Mouse (Mus musculus) G1E (cell line): ENCODE measurements at regions not wholly inside any gene's neighbourhood (a gene's known extent, or its start where the extent isn't known, plus 50 kb on each side); places are given as distances from the start of the nearest gene placed in this dataset.

ENCODE experiments used
- ATAC-seq: 2 replicates; pipeline ENCODE4 v1.8.0; 2016; ENCODE audit warnings: mild to moderate bottlenecking; ENCODE audit not compliant: insufficient number of reproducible peaks, poor library complexity, low FRiP score, severe bottlenecking; ENCODE audit errors: extremely low read depth
- DNase-seq: peaks from one replicate; pipeline ENCODE4 v3.0.0; 2012; ENCODE audit warnings: low spot score
- H3K27me3 ChIP-seq: 2 replicates; pipeline ENCODE4 v1.6.1; 2012; ENCODE audit warnings: mild to moderate bottlenecking, low read length, inconsistent platforms; ENCODE audit not compliant: insufficient read depth
- H3K36me3 ChIP-seq: replicated peaks from 2 replicates; pipeline ENCODE3; 2012; ENCODE audit warnings: mild to moderate bottlenecking, inconsistent platforms
- H3K4me1 ChIP-seq: 2 replicates; pipeline ENCODE4 v1.6.1; 2012; ENCODE audit warnings: low read depth, low read length, inconsistent platforms, mixed read lengths; ENCODE audit not compliant: insufficient read depth
- H3K4me3 ChIP-seq: 2 replicates; pipeline ENCODE4 v1.5.1; 2012; ENCODE audit warnings: low read depth, mild to moderate bottlenecking, inconsistent platforms, low read length, moderate library complexity, mixed read lengths
- H3K9me3 ChIP-seq: replicated peaks from 2 replicates; pipeline ENCODE4 v1.6.1; 2012; ENCODE audit warnings: inconsistent platforms
- CTCF ChIP-seq: IDR thresholded peaks from 2 replicates; pipeline ENCODE4 v1.5.1; 2012; ENCODE audit warnings: low read depth, low read length, inconsistent platforms, mixed read lengths
- GATA1 ChIP-seq: IDR thresholded peaks from 2 replicates; pipeline ENCODE4 v1.6.1; 2012; ENCODE audit warnings: borderline replicate concordance, low read length, inconsistent platforms, mixed read lengths
- GATA2 ChIP-seq: IDR thresholded peaks from 2 replicates; pipeline ENCODE4 v1.6.1; 2012; ENCODE audit warnings: low read depth, low read length, inconsistent platforms, borderline replicate concordance
- POLR2AphosphoS5 ChIP-seq: IDR thresholded peaks from 2 replicates; pipeline ENCODE4 v1.6.1; 2012; ENCODE audit warnings: low read depth, low read length, inconsistent platforms; ENCODE audit not compliant: insufficient replicate concordance
- TAL1 ChIP-seq: conservative IDR thresholded peaks from 2 replicates; pipeline ENCODE4 v1.6.1; 2012; ENCODE audit warnings: low read depth, low read length, inconsistent platforms, mixed read lengths

- Histone ChIP-seq H3K27me3 (no peaks in the 10 kb centered on the region), H3K4me1 (no peaks in the 10 kb centered on the region), H3K36me3 (no peaks in the 10 kb centered on the region), H3K4me3 (no peak overlapping the region), H3K9me3 (peaks cover 65% of the 10 kb centered on the region)
- TF ChIP-seq POLR2AphosphoS5, result no peak
- TF ChIP-seq GATA2, result no peak
- TF ChIP-seq TAL1, result no peak
- no peak for TF ChIP-seq CTCF
- TF ChIP-seq GATA1, result no peak
- ATAC-seq (no peak), DNase-seq (no peak)
Observed at GRCm38 (mm10) chr5:128512606-128513005, 79.7 kb upstream of the Tmem132d start.

GRCm38 (mm10) chr5:128504502-128504901, 71.6 kb upstream of the Tmem132d start:
- H3K4me1 ChIP-seq, result no peaks in the 10 kb centered on the region
- TF ChIP-seq GATA1 (no peak), CTCF (peak; percentile 22; the same call in 1 of the 2 replicates)
- ATAC-seq, result no peak
- no peak overlapping the region for H3K4me3 ChIP-seq
- H3K36me3 ChIP-seq, result no peaks in the 10 kb centered on the region
- H3K9me3 ChIP-seq, result peaks cover 70% of the 10 kb centered on the region
- no peaks in the 10 kb centered on the region for H3K27me3 ChIP-seq
- DNase-seq, result no peak

- Histone ChIP-seq H3K36me3 (no peaks in the 10 kb centered on the region), H3K4me3 (no peak overlapping the region), H3K9me3 (peaks cover 73% of the 10 kb centered on the region), H3K27me3 (no peaks in the 10 kb centered on the region), H3K4me1 (no peaks in the 10 kb centered on the region)
- DNase-seq (no peak), ATAC-seq (no peak)
- TF ChIP-seq GATA2, result no peak
- no peak for TF ChIP-seq TAL1
- TF ChIP-seq CTCF, result no peak
- no peak for TF ChIP-seq GATA1
- no peak for TF ChIP-seq POLR2AphosphoS5
Observed at GRCm38 (mm10) chr5:128499488-128499887, 66.6 kb upstream of the Tmem132d start.

- ATAC-seq, result no peak
Observed at GRCm38 (mm10) chr5:128499033-128499432, 66.2 kb upstream of the Tmem132d start.

GRCm38 (mm10) chr5:128492541-128492940, 59.7 kb upstream of the Tmem132d start:
- peaks cover 81% of the 10 kb centered on the region for H3K9me3 ChIP-seq
- ATAC-seq, result no peak
- TF ChIP-seq POLR2AphosphoS5 (no peak), CTCF (no peak), TAL1 (no peak), GATA2 (no peak), GATA1 (no peak)
- no peak overlapping the region for H3K4me3 ChIP-seq
- no peaks in the 10 kb centered on the region for H3K4me1 ChIP-seq
- no peak for DNase-seq
- H3K36me3 ChIP-seq, result no peaks in the 10 kb centered on the region
- H3K27me3 ChIP-seq, result no peaks in the 10 kb centered on the region

More at GRCm38 (mm10) chr5:128499033-128499432, 66.2 kb upstream of the Tmem132d start:
- no peaks in the 10 kb centered on the region for H3K27me3 ChIP-seq
- H3K9me3 ChIP-seq, result peaks cover 71% of the 10 kb centered on the region
- H3K4me1 ChIP-seq, result no peaks in the 10 kb centered on the region
- DNase-seq, result no peak
- H3K36me3 ChIP-seq, result no peaks in the 10 kb centered on the region
- TF ChIP-seq GATA1 (no peak), CTCF (no peak), GATA2 (no peak), POLR2AphosphoS5 (no peak), TAL1 (no peak)
- H3K4me3 ChIP-seq, result no peak overlapping the region

GRCm38 (mm10) chr5:128491155-128491554, 58.3 kb upstream of the Tmem132d start:
- DNase-seq, result no peak
- peaks cover 86% of the 10 kb centered on the region for H3K9me3 ChIP-seq
- TF ChIP-seq CTCF (no peak), POLR2AphosphoS5 (no peak), TAL1 (no peak), GATA2 (no peak), GATA1 (no peak)
- H3K27me3 ChIP-seq, result no peaks in the 10 kb centered on the region
- no peak overlapping the region for H3K4me3 ChIP-seq
- ATAC-seq, result no peak
- no peaks in the 10 kb centered on the region for H3K4me1 ChIP-seq
- H3K36me3 ChIP-seq, result no peaks in the 10 kb centered on the region
